Mouse (Mus musculus): Measurements from ENCODE around the gene Zfp784. TPM values are rescaled to one million over a fixed set of nuclear protein-coding genes. Genes with fewer than 3 reads are reported as not detected.

Zfp784 gene
- total and polyA plus RNA-seq, 2 experiments, result 2.4 to 2.9 TPM

- no peak overlapping the region for H3K9ac ChIP-seq (ENCODE audit: low read depth, low read length)
- H3K4me1 ChIP-seq (ENCODE audit: control insufficient read depth, insufficient read depth, low read length), result peaks cover 1% of the 10 kb centered on the region; the same call in 1 of the 2 replicates
- no peaks in the 10 kb centered on the region for H3K79me2 ChIP-seq (ENCODE audit: control insufficient read depth, insufficient read depth, low read length)
- no peaks in the 10 kb centered on the region for H3K36me3 ChIP-seq (ENCODE audit: control insufficient read depth, insufficient read depth, low read length)
- 47% methylated on average over 8 of the region's 8 CpGs for WGBS
- H3K27me3 ChIP-seq (ENCODE audit: control insufficient read depth, insufficient read depth, low read length), result peaks cover 22% of the 10 kb centered on the region
- H3K27ac ChIP-seq (replicated peaks; ENCODE audit: insufficient read depth, low read depth, low read length), result no peak overlapping the region
- no peak overlapping the region for H3K4me3 ChIP-seq (ENCODE audit: insufficient read depth, low read depth, low read length)
- no peak for DNase-seq (ENCODE audit: extremely low read depth, low read depth, low spot score)
- TF ChIP-seq CTCF (IDR thresholded peaks at IDR 0.05; ENCODE audit: low read depth, low read length), result no peak
- no peak for TF ChIP-seq POLR2A (IDR thresholded peaks at IDR 0.05; ENCODE audit: extremely low read depth, insufficient read depth, low read length)
Measured at GRCm38 (mm10) chr7:5057381-5057780, 19.1 kb upstream of the Zfp784 start.

GRCm38 (mm10) chr7:5056651-5057263, 18.5 kb upstream of the Zfp784 start:
- H3K79me2 ChIP-seq (ENCODE audit: control insufficient read depth, insufficient read depth, low read length), result no peaks in the 10 kb centered on the region
- H3K9ac ChIP-seq (ENCODE audit: low read depth, low read length), result no peak overlapping the region
- TF ChIP-seq POLR2A (IDR thresholded peaks at IDR 0.05; ENCODE audit: extremely low read depth, insufficient read depth, low read length) (no peak), CTCF (IDR thresholded peaks at IDR 0.05; ENCODE audit: low read depth, low read length) (no peak)
- H3K36me3 ChIP-seq (ENCODE audit: control insufficient read depth, insufficient read depth, low read length), result no peaks in the 10 kb centered on the region
- H3K4me3 ChIP-seq (ENCODE audit: insufficient read depth, low read depth, low read length), result no peak overlapping the region
- WGBS, result 4% methylated on average over 52 of the region's 55 CpGs
- H3K27me3 ChIP-seq (ENCODE audit: control insufficient read depth, insufficient read depth, low read length), result peaks cover 22% of the 10 kb centered on the region
- H3K4me1 ChIP-seq (ENCODE audit: control insufficient read depth, insufficient read depth, low read length), result peaks cover 3% of the 10 kb centered on the region
- no peak for DNase-seq (ENCODE audit: extremely low read depth, low read depth, low spot score)
- no peak overlapping the region for H3K27ac ChIP-seq (replicated peaks; ENCODE audit: insufficient read depth, low read depth, low read length)

- 18% methylated on average over 32 of the region's 32 CpGs for WGBS
- TF ChIP-seq CTCF (IDR thresholded peaks at IDR 0.05; ENCODE audit: low read depth, low read length) (no peak), POLR2A (IDR thresholded peaks at IDR 0.05; ENCODE audit: extremely low read depth, insufficient read depth, low read length) (no peak)
- Histone ChIP-seq H3K4me3 (ENCODE audit: insufficient read depth, low read depth, low read length) (no peak overlapping the region), H3K9ac (ENCODE audit: low read depth, low read length) (no peak overlapping the region), H3K79me2 (ENCODE audit: control insufficient read depth, insufficient read depth, low read length) (no peaks in the 10 kb centered on the region), H3K4me1 (ENCODE audit: control insufficient read depth, insufficient read depth, low read length) (peaks cover 3% of the 10 kb centered on the region), H3K36me3 (ENCODE audit: control insufficient read depth, insufficient read depth, low read length) (no peaks in the 10 kb centered on the region), H3K27ac (replicated peaks; ENCODE audit: insufficient read depth, low read depth, low read length) (no peak overlapping the region), H3K27me3 (ENCODE audit: control insufficient read depth, insufficient read depth, low read length) (peaks cover 22% of the 10 kb centered on the region)
- DNase-seq (ENCODE audit: extremely low read depth, low read depth, low spot score), result no peak
Measured at GRCm38 (mm10) chr7:5053456-5054179, 15.4 kb upstream of the Zfp784 start.

- no peak for DNase-seq (ENCODE audit: extremely low read depth, low read depth, low spot score)
- WGBS, result 12% methylated on average over 45 of the region's 45 CpGs
- peaks cover 22% of the 10 kb centered on the region for H3K27me3 ChIP-seq (ENCODE audit: control insufficient read depth, insufficient read depth, low read length)
- H3K27ac ChIP-seq (replicated peaks; ENCODE audit: insufficient read depth, low read depth, low read length), result no peak overlapping the region
- H3K36me3 ChIP-seq (ENCODE audit: control insufficient read depth, insufficient read depth, low read length), result no peaks in the 10 kb centered on the region
- peaks cover 3% of the 10 kb centered on the region for H3K4me1 ChIP-seq (ENCODE audit: control insufficient read depth, insufficient read depth, low read length)
- no peaks in the 10 kb centered on the region for H3K79me2 ChIP-seq (ENCODE audit: control insufficient read depth, insufficient read depth, low read length)
- no peak overlapping the region; the same call in 1 of the 2 replicates for H3K4me3 ChIP-seq (ENCODE audit: insufficient read depth, low read depth, low read length)
- H3K9ac ChIP-seq (ENCODE audit: low read depth, low read length), result no peak overlapping the region
- TF ChIP-seq POLR2A (IDR thresholded peaks at IDR 0.05; ENCODE audit: extremely low read depth, insufficient read depth, low read length), result no peak
- TF ChIP-seq CTCF (IDR thresholded peaks at IDR 0.05; ENCODE audit: low read depth, low read length), result no peak
Measured at GRCm38 (mm10) chr7:5052931-5053343, 14.7 kb upstream of the Zfp784 start.

- H3K4me1 ChIP-seq (ENCODE audit: control insufficient read depth, insufficient read depth, low read length), result peaks cover 3% of the 10 kb centered on the region
- H3K36me3 ChIP-seq (ENCODE audit: control insufficient read depth, insufficient read depth, low read length), result no peaks in the 10 kb centered on the region
- peaks cover 22% of the 10 kb centered on the region for H3K27me3 ChIP-seq (ENCODE audit: control insufficient read depth, insufficient read depth, low read length)
- WGBS, result 11% methylated on average over 12 of the region's 12 CpGs
- H3K79me2 ChIP-seq (ENCODE audit: control insufficient read depth, insufficient read depth, low read length), result no peaks in the 10 kb centered on the region
- DNase-seq (ENCODE audit: extremely low read depth, low read depth, low spot score), result no peak
- no peak for TF ChIP-seq POLR2A (IDR thresholded peaks at IDR 0.05; ENCODE audit: extremely low read depth, insufficient read depth, low read length)
- no peak for TF ChIP-seq CTCF (IDR thresholded peaks at IDR 0.05; ENCODE audit: low read depth, low read length)
- no peak overlapping the region for H3K27ac ChIP-seq (replicated peaks; ENCODE audit: insufficient read depth, low read depth, low read length)
- no peak overlapping the region for H3K4me3 ChIP-seq (ENCODE audit: insufficient read depth, low read depth, low read length)
- no peak overlapping the region for H3K9ac ChIP-seq (ENCODE audit: low read depth, low read length)
Measured at GRCm38 (mm10) chr7:5052438-5052837, 14.2 kb upstream of the Zfp784 start.

Measured in liver, adult 2 months (tissue).